Mouse (Mus musculus) T-helper 17 cell (primary cell): ENCODE measurements at regions not wholly inside any gene's neighbourhood (a gene's known extent, or its start where the extent isn't known, plus 50 kb on each side); places are given as distances from the start of the nearest gene placed in this dataset.

ENCODE experiments used
- in situ Hi-C, 2 experiments: fragments of 300-600 bp; cut with MboI, MseI; formaldehyde crosslinking; loops; 1 replicate in 1 of 2; 2 replicates in 1 of 2; pipeline ENCODE4 v1.15.1; 2025; ENCODE audit warnings: high pct_unique_total_duplicates in 2 of 2

GRCm38 (mm10) chr7:82047456-82047855 is 55.4 kb upstream of the Bnc1 start:
- in situ Hi-C loops: no loop called here

- in situ Hi-C loops: no loop called here
Observed at GRCm38 (mm10) chr7:82053411-82053810, 61.3 kb upstream of the Bnc1 start.

GRCm38 (mm10) chr7:82056551-82057230 is 64.6 kb upstream of the Bnc1 start:
- in situ Hi-C loops: no loop called here

- in situ Hi-C loops: no loop called here
Observed at GRCm38 (mm10) chr7:82063407-82063806, 71.3 kb upstream of the Bnc1 start.

GRCm38 (mm10) chr7:82069629-82070450 is 77.7 kb upstream of the Bnc1 start:
- in situ Hi-C loops: no loop called here

GRCm38 (mm10) chr7:82070946-82071727 is 79.0 kb upstream of the Bnc1 start:
- in situ Hi-C loops: no loop called here

GRCm38 (mm10) chr7:82075359-82075758 is 83.3 kb upstream of the Bnc1 start:
- in situ Hi-C loops: no loop called here

- in situ Hi-C loops: no loop called here
Observed at GRCm38 (mm10) chr7:82081851-82082250, 89.8 kb upstream of the Bnc1 start.

- in situ Hi-C loops: no loop called here
Observed at GRCm38 (mm10) chr7:82082883-82083282, 90.8 kb upstream of the Sh3gl3 start.

GRCm38 (mm10) chr7:82084473-82084872 is 89.2 kb upstream of the Sh3gl3 start:
- in situ Hi-C loops: no loop called here

- in situ Hi-C loops: loop anchor here in 1 of 2 experiments (5.0 kb wide), 1 partner anchor 88 kb away; no protein-coding TSS in a partner anchor
Observed at GRCm38 (mm10) chr7:82085205-82085604, 88.4 kb upstream of the Sh3gl3 start.

GRCm38 (mm10) chr7:82098136-82098535 is 75.5 kb upstream of the Sh3gl3 start:
- in situ Hi-C loops: no loop called here

- in situ Hi-C loops: loop anchor here (10.0 kb wide), 2 partner anchors 127 to 147 kb away; no protein-coding TSS in a partner anchor
Observed at GRCm38 (mm10) chr7:82101314-82101713, 72.3 kb upstream of the Sh3gl3 start.

- in situ Hi-C loops: loop anchor here (10.0 kb wide), 2 partner anchors 131 to 151 kb away; no protein-coding TSS in a partner anchor
Observed at GRCm38 (mm10) chr7:82105631-82106030, 68.0 kb upstream of the Sh3gl3 start.

- in situ Hi-C loops: loop anchor here (10.0 kb wide), 2 partner anchors 134 to 154 kb away; no protein-coding TSS in a partner anchor
Observed at GRCm38 (mm10) chr7:82109141-82109540, 64.5 kb upstream of the Sh3gl3 start.

- in situ Hi-C loops: loop anchor here (10.0 kb wide), 2 partner anchors 135 to 155 kb away; no protein-coding TSS in a partner anchor
Observed at GRCm38 (mm10) chr7:82109550-82109949, 64.1 kb upstream of the Sh3gl3 start.

GRCm38 (mm10) chr7:82109977-82110376 is 63.7 kb upstream of the Sh3gl3 start:
- in situ Hi-C loops: loop anchor here (10.0 kb wide), 2 partner anchors 135 to 155 kb away; no protein-coding TSS in a partner anchor

- in situ Hi-C loops: no loop called here
Observed at GRCm38 (mm10) chr7:82112046-82112445, 61.6 kb upstream of the Sh3gl3 start.

GRCm38 (mm10) chr7:82115646-82116045 is 58.0 kb upstream of the Sh3gl3 start:
- in situ Hi-C loops: loop anchor here in 1 of 2 experiments (5.0 kb wide), 1 partner anchor 158 kb away; no protein-coding TSS in a partner anchor

GRCm38 (mm10) chr7:82119266-82119665 is 54.4 kb upstream of the Sh3gl3 start:
- in situ Hi-C loops: loop anchor here in 1 of 2 experiments (5.0 kb wide), 1 partner anchor 162 kb away; no protein-coding TSS in a partner anchor

- in situ Hi-C loops: loop anchor here (5.0 kb wide), 3 partner anchors 142 to 163 kb away; no protein-coding TSS in a partner anchor
Observed at GRCm38 (mm10) chr7:82119866-82120265, 53.8 kb upstream of the Sh3gl3 start.
